11 mouse cellular contexts compared by ENCODE assay signal in genomic region chr6:127094565-127094964, GRCm38 (mm10). TPM values are rescaled to one million over a fixed set of nuclear protein-coding genes. Genes with fewer than 3 reads are reported as not detected.
DNase-seq lines count a peak whose midpoint lies in the region; ATAC-seq and TF ChIP-seq lines count a peak whose summit lies in the region.
"Had no signal": no experiment of that assay in that cellular context is flagged by ENCODE, and none has a peak within 500 bp of the region (broad histone marks: within the 10 kb centered on the region; RNA-seq: fewer than 3 reads in every experiment).

No protein-coding gene starts in this region.

- ATAC-seq in liver, embryonic 11.5 days (replicated peaks; ENCODE audit: low FRiP score): no peak

- no peak overlapping the region for H3K4me2 ChIP-seq in liver, embryonic 11.5 days

- DNase-seq in gastrocnemius, adult 18-20 months (ENCODE audit: low spot score): peak; percentile 28
- no peak for DNase-seq in gastrocnemius, postnatal 36 days
- no peak for DNase-seq in liver, adult 2 months (ENCODE audit: extremely low read depth, low read depth, low spot score)
- no peak for DNase-seq in liver, embryonic 11.5 days (ENCODE audit: low spot score)
- peak; percentile 9 to 12 for DNase-seq in B cell, adult 2 months
- no peak for DNase-seq in brain, embryonic 14.5 days (ENCODE audit: low read depth)
- DNase-seq in MN1 (ENCODE audit: low spot score): no peak
- no peak for DNase-seq in c-Kit-positive CD71-positive TER-119-positive erythroid progenitor cells, embryonic 14.5 days (ENCODE audit: low spot score)
- DNase-seq: cerebellum, adult 8-10 months; gastrocnemius, postnatal 14 days had no signal

- TF ChIP-seq CTCF in liver, adult 2 months (IDR thresholded peaks at IDR 0.05; ENCODE audit: low read depth, low read length): peak; percentile 56
- peak; percentile 44; the same call in 1 of the 2 replicates for TF ChIP-seq CTCF in brain, embryonic 14.5 days (IDR thresholded peaks at IDR 0.05; ENCODE audit: borderline replicate concordance, extremely low read depth, insufficient read depth, insufficient read length)

- no peaks in the 10 kb centered on the region for H3K79me2 ChIP-seq in liver, adult 2 months (ENCODE audit: control insufficient read depth, insufficient read depth, low read length)

- no peak overlapping the region for H3K4me3 ChIP-seq in liver, adult 2 months (ENCODE audit: insufficient read depth, low read depth, low read length)
- H3K4me3 ChIP-seq in liver, embryonic 11.5 days (ENCODE audit: low read depth, low read length): no peak overlapping the region

- H3K36me3 ChIP-seq in liver, adult 2 months (ENCODE audit: control insufficient read depth, insufficient read depth, low read length): peaks cover 23% of the 10 kb centered on the region
- peaks cover 2% of the 10 kb centered on the region; the same call in 1 of the 2 replicates for H3K36me3 ChIP-seq in liver, embryonic 11.5 days (ENCODE audit: control insufficient read depth, insufficient read depth, low read length)

- H3K9ac ChIP-seq in liver, adult 2 months (ENCODE audit: low read depth, low read length): no peak overlapping the region
- no peak overlapping the region for H3K9ac ChIP-seq in liver, embryonic 11.5 days (ENCODE audit: low read depth, low read length)

- H3K27ac ChIP-seq in liver, adult 2 months (replicated peaks; ENCODE audit: insufficient read depth, low read depth, low read length): no peak overlapping the region
- no peak overlapping the region for H3K27ac ChIP-seq in liver, embryonic 11.5 days (ENCODE audit: low read depth, low read length)

- no peaks in the 10 kb centered on the region for H3K27me3 ChIP-seq in liver, adult 2 months (ENCODE audit: control insufficient read depth, insufficient read depth, low read length)
- no peaks in the 10 kb centered on the region for H3K27me3 ChIP-seq in liver, embryonic 11.5 days (replicated peaks; ENCODE audit: control insufficient read depth, insufficient read depth, low read length)

- intact Hi-C loops in gastrocnemius, postnatal 36 days (cut with DNase I): no loop called here

- no peak for TF ChIP-seq POLR2A in liver, adult 2 months (IDR thresholded peaks at IDR 0.05; ENCODE audit: extremely low read depth, insufficient read depth, low read length)
- TF ChIP-seq POLR2A in brain, embryonic 14.5 days (IDR thresholded peaks at IDR 0.05; ENCODE audit: borderline replicate concordance, extremely low read depth, insufficient read depth, insufficient read length, poor library complexity, severe bottlenecking): no peak

- no peaks in the 10 kb centered on the region for H3K9me3 ChIP-seq in liver, embryonic 11.5 days (ENCODE audit: control insufficient read depth, low read length)

- WGBS in liver, adult 2 months: 75% methylated on average over 7 of the region's 7 CpGs
- 63% methylated on average over 7 of the region's 7 CpGs for WGBS in liver, embryonic 11.5 days

- no peaks in the 10 kb centered on the region for H3K4me1 ChIP-seq in liver, adult 2 months (ENCODE audit: control insufficient read depth, insufficient read depth, low read length)
- H3K4me1 ChIP-seq in liver, embryonic 11.5 days (replicated peaks; ENCODE audit: control insufficient read depth, insufficient read depth, low read length): no peaks in the 10 kb centered on the region

RNA-seq across cellular contexts. Expression of gene Tigar, which starts 14.8 kb away (rescaled TPM):
- total RNA-seq in gastrocnemius, adult 18-20 months (2021): 100 to 1,000 TPM in 1 of 2 experiments, 10 to 100 TPM in 1; 99.5 to 105 TPM
- total RNA-seq in gastrocnemius, postnatal 36 days (2021): 10 to 100 TPM; 80.9 to 85.1 TPM
- total RNA-seq in liver, adult 2 months (2014; rRNA removed): 2.3 and 2.4 TPM in 2 replicates
- polyA plus RNA-seq in liver, adult 2 months (2012; rRNA removed): 3.8 and 4.2 TPM in 2 replicates
- polyA plus RNA-seq in liver, embryonic 11.5 days (2014; fragmentation: Nextera tagmentation; extraction: Ambion mirVana): 2.2 and 2.5 TPM in 2 replicates
- 11.6 and 12.1 TPM in 2 replicates for polyA plus RNA-seq in brain, embryonic 14.5 days (2012; rRNA removed)

RNA-seq across cellular contexts. Expression of gene Fgf23, which starts 21.9 kb away (rescaled TPM):
- total RNA-seq in gastrocnemius, adult 18-20 months (2021): not detected
- not detected for total RNA-seq in gastrocnemius, postnatal 36 days (2021)
- not detected in 2 replicates for total RNA-seq in liver, adult 2 months (2014; rRNA removed)
- not detected in 2 replicates for polyA plus RNA-seq in liver, adult 2 months (2012; rRNA removed)
- polyA plus RNA-seq in liver, embryonic 11.5 days (2014; fragmentation: Nextera tagmentation; extraction: Ambion mirVana): 0.13 and 0.30 TPM in 2 replicates
- 0.29 and 0.34 TPM in 2 replicates for polyA plus RNA-seq in brain, embryonic 14.5 days (2012; rRNA removed)
- total RNA-seq: gastrocnemius, postnatal 14 days had no signal
- polyA plus RNA-seq: large intestine, adult 2 months had no signal

RNA-seq across cellular contexts. Expression of gene Ccnd2, which starts 57.4 kb away (rescaled TPM):
- 10 to 100 TPM in 1 of 2 experiments, 1 to 10 TPM in 1; 7.2 to 12.8 TPM for total RNA-seq in gastrocnemius, adult 18-20 months (2021)
- total RNA-seq in gastrocnemius, postnatal 36 days (2021): 10 to 100 TPM; 15.0 to 16.6 TPM
- total RNA-seq in liver, adult 2 months (2014; rRNA removed): 5.3 and 6.0 TPM in 2 replicates
- polyA plus RNA-seq in liver, adult 2 months (2012; rRNA removed): 2.4 and 5.0 TPM in 2 replicates
- 273 and 275 TPM in 2 replicates for polyA plus RNA-seq in liver, embryonic 11.5 days (2014; fragmentation: Nextera tagmentation; extraction: Ambion mirVana)
- 125 and 131 TPM in 2 replicates for polyA plus RNA-seq in brain, embryonic 14.5 days (2012; rRNA removed)

Comparison
In these comparisons a context has a peak if more than half of its experiments do, and no peak if none do; other contexts are left out.
1. DNase-seq: peak in gastrocnemius, adult 18-20 months (single experiment) and B cell, adult 2 months (2 of 2); none in gastrocnemius, postnatal 36 days (0 of 2), liver, adult 2 months (single experiment), liver, embryonic 11.5 days (single experiment), brain, embryonic 14.5 days (single experiment), MN1 (single experiment) and c-Kit-positive CD71-positive TER-119-positive erythroid progenitor cells, embryonic 14.5 days (single experiment).
2. RNA of gene Tigar, which starts 14.8 kb away (total RNA-seq): 99.5 to 105 TPM in gastrocnemius, adult 18-20 months and 80.9 to 85.1 TPM in gastrocnemius, postnatal 36 days; 2.3 to 2.4 TPM in liver, adult 2 months; every median in the first group is over 10 times any median in the second.